Mouse (Mus musculus) embryonic facial prominence, embryonic 15.5 days (tissue): ENCODE data around the gene Ppme1. TPM values are rescaled to one million over a fixed set of nuclear protein-coding genes. Genes with fewer than 3 reads are reported as not detected.

Experiments
- ATAC-seq: fragments of 200-750 bp; cut with Nextera tagmentation; 2 replicates; pipeline ENCODE4 v1.8.0; 2017; ENCODE audit warnings: low read depth, moderate TSS enrichment; ENCODE audit not compliant: insufficient number of reproducible peaks, low FRiP score, low TSS enrichment
- H3K27ac ChIP-seq: fragments of 300-500 bp; sonication (generic); replicated peaks from 2 replicates; pipeline ENCODE4 v1.5.1; 2015; ENCODE audit warnings: mild to moderate bottlenecking, inconsistent platforms
- H3K27me3 ChIP-seq: fragments of 300-500 bp; sonication (generic); 2 replicates; pipeline ENCODE4 v1.6.1; 2015; ENCODE audit warnings: inconsistent platforms
- H3K36me3 ChIP-seq: fragments of 300-500 bp; sonication (generic); 2 replicates; pipeline ENCODE4 v1.6.1; 2015; ENCODE audit warnings: mild to moderate bottlenecking, inconsistent platforms
- H3K4me1 ChIP-seq: fragments of 300-500 bp; sonication (generic); 2 replicates; pipeline ENCODE4 v1.6.1; 2015; ENCODE audit warnings: inconsistent platforms
- H3K4me2 ChIP-seq: fragments of 300-500 bp; sonication (generic); replicated peaks from 2 replicates; pipeline ENCODE4 v1.6.1; 2015; ENCODE audit warnings: mild to moderate bottlenecking, inconsistent platforms
- H3K4me3 ChIP-seq: fragments of 300-500 bp; sonication (generic); replicated peaks from 2 replicates; pipeline ENCODE4 v1.5.1; 2015; ENCODE audit warnings: mild to moderate bottlenecking, inconsistent platforms
- H3K9ac ChIP-seq: fragments of 300-500 bp; sonication (generic); 2 replicates; pipeline ENCODE4 v1.6.1; 2015; ENCODE audit warnings: inconsistent platforms
- H3K9me3 ChIP-seq: fragments of 300-500 bp; sonication (generic); replicated peaks from 2 replicates; pipeline ENCODE4 v1.6.1; 2016; ENCODE audit warnings: inconsistent platforms
- WGBS: fragments of 180-500 bp; shearing (Covaris S2); methylation state at CpG from one replicate; pipeline ENCODE4 v1.1.7; 2015; 5-methylcytosine and 5-hydroxymethylcytosine counted together
- polyA plus RNA-seq: library from polyadenylated mRNA; unstranded; fragments of >200 nt; fragmentation: Nextera tagmentation; extraction: Ambion mirVana; gene quantifications from 2 replicates; pipeline ENCODE4 v1.2.1, GENCODE M21; 2015

The Ppme1 gene
- 53.5 and 59.7 TPM in 2 replicates for polyA plus RNA-seq

GRCm38 (mm10) chr7:100371495-100372451 lies at the start of gene Ppme1, which contains the start of gene C2cd3:
Gene Ppme1 (minus strand): TSS chr7:100372307.
Gene C2cd3 (plus strand): TSS chr7:100372233.
- H3K27ac ChIP-seq: peak within 1 kb of the TSS; percentile 87
- peak; percentile 99 for ATAC-seq
- H3K9me3 ChIP-seq: no peaks in the 10 kb centered on the region
- peaks cover 14% of the 10 kb centered on the region for H3K36me3 ChIP-seq
- H3K4me1 ChIP-seq: peaks cover 11% of the 10 kb centered on the region
- peak within 1 kb of the TSS; percentile 74 for H3K9ac ChIP-seq
- WGBS: under 1% methylated on average over 54 of the region's 54 CpGs
- H3K4me2 ChIP-seq: peak within 1 kb of the TSS; percentile 70
- peak within 1 kb of the TSS; percentile 69 for H3K4me3 ChIP-seq
- H3K27me3 ChIP-seq: no peaks in the 10 kb centered on the region

GRCm38 (mm10) chr7:100408684-100409083 lies 36.6 kb upstream of the Ppme1 start:
- Histone ChIP-seq H3K9ac (no peak overlapping the region), H3K27me3 (no peaks in the 10 kb centered on the region), H3K36me3 (peaks cover 70% of the 10 kb centered on the region), H3K4me1 (no peaks in the 10 kb centered on the region), H3K9me3 (no peaks in the 10 kb centered on the region), H3K27ac (no peak overlapping the region), H3K4me3 (no peak overlapping the region), H3K4me2 (no peak overlapping the region)
- WGBS: 90% methylated on average over 4 of the region's 4 CpGs
- ATAC-seq: no peak

- Histone ChIP-seq H3K36me3 (peaks cover 67% of the 10 kb centered on the region), H3K27me3 (no peaks in the 10 kb centered on the region), H3K27ac (no peak overlapping the region), H3K4me1 (no peaks in the 10 kb centered on the region), H3K4me3 (no peak overlapping the region), H3K4me2 (no peak overlapping the region), H3K9me3 (no peaks in the 10 kb centered on the region), H3K9ac (no peak overlapping the region)
- WGBS: 92% methylated on average over 5 of the region's 5 CpGs
- ATAC-seq: no peak
Observed at GRCm38 (mm10) chr7:100407677-100408076, 35.6 kb upstream of the Ppme1 start.

GRCm38 (mm10) chr7:100402715-100403114 lies 30.6 kb upstream of the Ppme1 start:
- WGBS: 85% methylated on average over 4 of the region's 4 CpGs

GRCm38 (mm10) chr7:100400899-100401539 lies 28.9 kb upstream of the Ppme1 start:
- no peaks in the 10 kb centered on the region for H3K4me1 ChIP-seq
- ATAC-seq: no peak
- H3K27me3 ChIP-seq: no peaks in the 10 kb centered on the region
- no peaks in the 10 kb centered on the region for H3K9me3 ChIP-seq
- no peak overlapping the region for H3K4me3 ChIP-seq
- peaks cover 58% of the 10 kb centered on the region for H3K36me3 ChIP-seq
- H3K9ac ChIP-seq: no peak overlapping the region
- 69% methylated on average over 4 of the region's 4 CpGs for whole genome bisulfite sequencing
- H3K27ac ChIP-seq: no peak overlapping the region
- no peak overlapping the region for H3K4me2 ChIP-seq

More at GRCm38 (mm10) chr7:100402715-100403114, 30.6 kb upstream of the Ppme1 start:
- Histone ChIP-seq H3K27ac (no peak overlapping the region), H3K4me3 (no peak overlapping the region), H3K4me2 (no peak overlapping the region), H3K9me3 (no peaks in the 10 kb centered on the region), H3K4me1 (no peaks in the 10 kb centered on the region), H3K36me3 (peaks cover 61% of the 10 kb centered on the region), H3K27me3 (no peaks in the 10 kb centered on the region), H3K9ac (no peak overlapping the region)
- ATAC-seq: no peak

GRCm38 (mm10) chr7:100399231-100399913 lies 27.3 kb upstream of the Ppme1 start:
- Histone ChIP-seq H3K9ac (no peak overlapping the region), H3K27ac (no peak overlapping the region), H3K27me3 (no peaks in the 10 kb centered on the region), H3K9me3 (no peaks in the 10 kb centered on the region), H3K4me1 (no peaks in the 10 kb centered on the region), H3K4me3 (no peak overlapping the region), H3K4me2 (no peak overlapping the region), H3K36me3 (peaks cover 62% of the 10 kb centered on the region)
- ATAC-seq: no peak
- 75% methylated on average over 8 of the region's 8 CpGs for WGBS

- no peaks in the 10 kb centered on the region for H3K4me1 ChIP-seq
- no peak overlapping the region for H3K4me3 ChIP-seq
- peaks cover 65% of the 10 kb centered on the region for H3K36me3 ChIP-seq
- H3K4me2 ChIP-seq: no peak overlapping the region
- no peaks in the 10 kb centered on the region for H3K9me3 ChIP-seq
- H3K9ac ChIP-seq: no peak overlapping the region
- no peak overlapping the region for H3K27ac ChIP-seq
- ATAC-seq: no peak
- WGBS: 68% methylated on average over 2 of the region's 2 CpGs
- no peaks in the 10 kb centered on the region for H3K27me3 ChIP-seq
Observed at GRCm38 (mm10) chr7:100392265-100392664, 20.2 kb upstream of the Ppme1 start.

- Histone ChIP-seq H3K4me1 (no peaks in the 10 kb centered on the region), H3K4me2 (no peak overlapping the region), H3K9me3 (no peaks in the 10 kb centered on the region), H3K27ac (no peak overlapping the region), H3K4me3 (no peak overlapping the region), H3K36me3 (peaks cover 47% of the 10 kb centered on the region), H3K27me3 (no peaks in the 10 kb centered on the region), H3K9ac (no peak overlapping the region)
- no peak for ATAC-seq
- WGBS: 84% methylated on average over 8 of the region's 8 CpGs
Observed at GRCm38 (mm10) chr7:100390166-100390565, 18.1 kb upstream of the Ppme1 start.

- WGBS: 95% methylated on average over 2 of the region's 2 CpGs
- Histone ChIP-seq H3K9ac (no peak overlapping the region), H3K27me3 (no peaks in the 10 kb centered on the region), H3K36me3 (peaks cover 43% of the 10 kb centered on the region), H3K9me3 (no peaks in the 10 kb centered on the region), H3K4me1 (no peaks in the 10 kb centered on the region), H3K4me3 (no peak overlapping the region), H3K27ac (no peak overlapping the region), H3K4me2 (no peak overlapping the region)
- no peak for ATAC-seq
Observed at GRCm38 (mm10) chr7:100388174-100388573, 16.1 kb upstream of the Ppme1 start.

- no peak overlapping the region for H3K4me3 ChIP-seq
- no peak overlapping the region for H3K27ac ChIP-seq
- no peaks in the 10 kb centered on the region for H3K27me3 ChIP-seq
- 47% methylated on average over 2 of the region's 2 CpGs for WGBS
- no peak overlapping the region for H3K9ac ChIP-seq
- no peaks in the 10 kb centered on the region for H3K9me3 ChIP-seq
- H3K4me2 ChIP-seq: no peak overlapping the region
- ATAC-seq: no peak
- H3K36me3 ChIP-seq: peaks cover 25% of the 10 kb centered on the region
- no peaks in the 10 kb centered on the region for H3K4me1 ChIP-seq
Observed at GRCm38 (mm10) chr7:100383207-100383606, 11.1 kb upstream of the Ppme1 start.

GRCm38 (mm10) chr7:100381161-100381560 lies 9.1 kb upstream of the Ppme1 start:
- ATAC-seq: no peak
- no peaks in the 10 kb centered on the region for H3K9me3 ChIP-seq
- H3K4me3 ChIP-seq: no peak overlapping the region
- no peak overlapping the region for H3K4me2 ChIP-seq
- peaks cover 32% of the 10 kb centered on the region for H3K36me3 ChIP-seq
- H3K27ac ChIP-seq: no peak overlapping the region
- no peaks in the 10 kb centered on the region for H3K4me1 ChIP-seq
- no peak overlapping the region for H3K9ac ChIP-seq
- H3K27me3 ChIP-seq: no peaks in the 10 kb centered on the region
